Mouse (Mus musculus): ENCODE measurements around the gene Plagl2. TPM values are rescaled to one million over a fixed set of nuclear protein-coding genes. Genes with fewer than 3 reads are reported as not detected.

The Plagl2 gene
- polyA plus RNA-seq, 1 experiment from 2014 or later = 10.0 TPM

DNA sequence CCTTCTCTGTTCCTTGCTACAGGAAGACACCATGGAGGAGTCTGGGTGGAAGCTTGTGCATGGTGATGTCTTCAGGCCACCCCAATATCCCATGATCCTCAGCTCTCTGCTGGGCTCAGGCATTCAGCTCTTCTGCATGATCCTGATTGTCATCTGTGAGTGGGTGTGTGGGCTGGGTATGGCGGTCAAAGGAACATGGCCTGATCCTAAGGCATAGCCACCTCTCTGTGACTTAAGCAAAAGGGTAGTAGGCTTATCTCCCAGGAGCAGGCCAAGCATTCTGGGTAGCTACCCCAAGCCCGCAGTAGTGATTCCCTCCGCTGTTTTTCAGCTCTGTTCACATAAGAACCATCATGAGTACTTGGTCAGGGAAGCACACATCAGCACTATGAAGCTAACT is 47.0 kb downstream of the Plagl2 start:
- POLR2A ChIA-PET = interaction anchor here (0.7 to 0.9 kb wide), 2 partner anchors 10 to 20 kb away, joined by 3 read pairs; no protein-coding TSS in a partner anchor
- CTCF ChIA-PET = interaction anchor here (1.0 to 1.8 kb wide), 4 partner anchors 9 to 12 kb away, joined by 3 to 7 read pairs (median 4); no protein-coding TSS in a partner anchor
- no peak for TF ChIP-seq CTCF (IDR thresholded peaks at IDR 0.05)
- DNase-seq (ENCODE audit: low read depth, low spot score) = no peak
- in situ Hi-C loops (cut with MboI; ENCODE audit: low pct_unique_long_range_greater_than_20kb) = no loop called here
- no peak for ATAC-seq
- H3K27me3 ChIP-seq = no peaks in the 10 kb centered on the region

DNA sequence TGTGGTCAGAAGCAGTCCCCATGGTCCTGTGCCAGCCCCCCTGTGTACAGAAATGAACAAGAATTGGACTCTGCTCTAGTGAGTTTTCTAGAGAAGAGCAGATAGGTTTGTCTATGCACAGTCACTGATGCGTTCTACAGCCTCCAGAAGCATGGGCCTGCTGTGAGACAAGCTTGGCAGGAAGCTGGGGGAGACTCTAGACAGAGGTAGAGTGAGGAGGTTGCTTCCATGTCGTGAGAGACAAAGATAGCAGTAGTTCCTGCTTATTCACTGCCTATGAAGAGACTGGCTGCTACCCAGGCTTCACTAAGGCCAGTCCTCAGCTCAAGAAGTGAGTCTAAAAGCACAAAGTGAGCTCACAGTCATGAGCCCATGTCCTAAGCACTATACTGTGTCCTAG is 50.0 kb downstream of the Plagl2 start:
- no peaks in the 10 kb centered on the region for H3K27me3 ChIP-seq
- ChIA-PET CTCF (interaction anchor here (1.0 kb wide), 1 partner anchor 14 kb away, joined by 3 read pairs; no protein-coding TSS in a partner anchor), POLR2A (no interaction called here)
- ATAC-seq (no peak), DNase-seq (ENCODE audit: low read depth, low spot score) (no peak)
- no peak for TF ChIP-seq CTCF (IDR thresholded peaks at IDR 0.05)
- in situ Hi-C loops (cut with MboI; ENCODE audit: low pct_unique_long_range_greater_than_20kb) = no loop called here

DNA sequence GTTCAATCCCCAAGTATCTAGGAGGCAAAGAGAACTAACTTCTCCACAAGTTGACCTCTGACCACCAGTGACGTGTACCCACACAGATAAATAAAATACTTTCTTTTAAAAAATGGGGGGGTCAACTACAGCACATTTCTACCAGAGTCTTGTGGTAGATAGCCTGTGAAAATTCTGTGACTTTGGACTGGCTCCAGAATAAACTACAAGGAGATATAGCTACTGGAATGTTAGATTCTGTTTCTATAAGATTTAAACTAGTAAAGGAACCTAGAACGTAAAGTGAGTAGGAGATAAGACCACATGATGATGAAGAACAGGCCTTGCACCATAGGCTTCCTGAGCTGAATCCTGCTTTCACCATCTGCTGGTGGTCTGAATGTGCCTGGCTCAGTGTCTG is 53.4 kb downstream of the Plagl2 start:
- no peak for DNase-seq (ENCODE audit: low read depth, low spot score)
- no peaks in the 10 kb centered on the region for H3K27me3 ChIP-seq
- TF ChIP-seq CTCF (IDR thresholded peaks at IDR 0.05) = no peak
- ATAC-seq = no peak
- ChIA-PET POLR2A (no interaction called here), CTCF (no interaction called here)
- in situ Hi-C loops (cut with MboI; ENCODE audit: low pct_unique_long_range_greater_than_20kb) = no loop called here

DNA sequence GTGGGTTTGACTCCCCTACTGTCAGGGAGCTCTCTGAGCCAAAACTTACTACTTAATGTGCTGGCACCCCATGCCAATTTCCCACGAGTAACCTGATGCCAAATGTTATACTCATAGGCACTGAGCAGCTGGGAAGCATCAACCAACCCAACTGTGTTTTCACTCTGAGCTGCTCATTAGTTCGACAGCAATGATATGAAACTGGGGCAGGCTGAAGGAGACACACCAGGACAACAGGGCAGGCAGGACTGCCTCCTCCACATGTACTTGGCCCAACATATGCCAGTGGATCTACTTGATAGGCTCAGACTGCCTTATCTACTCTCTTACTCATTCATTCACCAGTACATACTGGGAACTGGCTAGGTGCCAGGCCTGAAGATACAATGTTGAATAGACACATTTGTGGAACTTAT is 55.0 kb downstream of the Plagl2 start:
- no peak for ATAC-seq
- DNase-seq (ENCODE audit: low read depth, low spot score) = no peak
- TF ChIP-seq CTCF (IDR thresholded peaks at IDR 0.05) = no peak
- POLR2A ChIA-PET = no interaction called here
- in situ Hi-C loops (cut with MboI; ENCODE audit: low pct_unique_long_range_greater_than_20kb) = no loop called here
- CTCF ChIA-PET = interaction anchor here (0.8 kb wide), 1 partner anchor 12 kb away, joined by 3 read pairs; no protein-coding TSS in a partner anchor
- no peaks in the 10 kb centered on the region for H3K27me3 ChIP-seq

DNA sequence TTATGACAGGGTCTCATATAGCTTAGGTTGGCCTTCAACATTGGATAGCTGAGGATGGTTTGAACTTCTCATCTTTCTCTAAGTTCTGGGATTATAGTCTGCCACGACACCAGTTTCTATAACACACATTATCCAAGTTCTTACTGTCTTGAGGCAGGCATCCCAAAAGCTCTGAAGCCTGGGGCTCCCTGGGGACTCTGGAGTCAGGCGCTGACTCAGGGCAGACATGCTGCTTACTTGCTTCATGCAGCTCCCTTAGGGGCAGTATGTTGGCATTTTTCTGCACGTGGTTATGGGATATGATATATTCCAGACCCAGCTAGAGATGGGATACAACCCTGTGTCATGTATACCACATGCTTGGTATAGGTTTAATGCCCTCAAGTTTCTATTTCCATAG is 61.3 kb downstream of the Plagl2 start:
- DNase-seq (ENCODE audit: low read depth, low spot score) (no peak), ATAC-seq (no peak)
- CTCF ChIA-PET = interaction anchor here (1.2 kb wide), 1 partner anchor 37 kb away, joined by 3 read pairs; no protein-coding TSS in a partner anchor
- POLR2A ChIA-PET = interaction anchor here (0.6 kb wide), 1 partner anchor 516 kb away, joined by 3 read pairs; no protein-coding TSS in a partner anchor
- in situ Hi-C loops (cut with MboI; ENCODE audit: low pct_unique_long_range_greater_than_20kb) = no loop called here
- no peaks in the 10 kb centered on the region for H3K27me3 ChIP-seq
- no peak for TF ChIP-seq CTCF (IDR thresholded peaks at IDR 0.05)

DNA sequence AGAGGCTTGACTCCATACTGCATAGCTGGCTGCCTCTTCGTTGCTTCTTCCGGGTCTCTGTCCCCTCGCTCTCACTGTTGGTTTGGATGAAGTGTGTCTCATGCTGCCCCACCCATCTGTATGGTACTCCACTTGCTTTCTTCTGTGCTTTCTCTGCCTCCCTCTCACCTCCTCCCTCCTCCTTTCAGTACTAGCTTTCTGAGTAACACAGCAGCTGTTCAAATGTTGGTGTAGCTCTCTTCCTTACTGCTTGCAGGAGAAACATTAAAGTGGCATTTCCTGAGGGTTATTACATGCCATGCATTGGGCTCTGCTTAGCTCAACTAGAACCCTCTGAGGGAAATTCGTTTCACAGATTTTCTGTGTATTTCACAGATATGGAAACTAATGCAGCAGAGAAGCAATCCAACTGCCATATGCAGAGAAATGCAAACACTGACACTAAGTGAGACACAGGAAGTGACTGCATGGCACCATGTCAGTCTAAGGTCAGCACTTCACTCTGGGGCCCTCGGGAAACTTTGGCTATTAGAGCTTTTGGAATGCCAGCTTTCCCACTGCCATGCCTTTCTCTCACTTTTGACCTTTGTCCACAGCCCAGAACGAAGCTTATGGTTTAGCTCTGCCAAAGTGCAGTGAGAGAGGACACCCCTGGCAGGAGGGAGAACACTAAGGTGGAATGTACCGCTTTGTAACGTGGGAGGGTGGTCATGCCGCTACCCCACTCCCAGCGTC is 61.9 kb downstream of the Plagl2 start:
- ATAC-seq (no peak), DNase-seq (ENCODE audit: low read depth, low spot score) (no peak)
- in situ Hi-C loops (cut with MboI; ENCODE audit: low pct_unique_long_range_greater_than_20kb) = no loop called here
- TF ChIP-seq CTCF (IDR thresholded peaks at IDR 0.05) = no peak
- ChIA-PET POLR2A (no interaction called here), CTCF (interaction anchor here (1.2 kb wide), 1 partner anchor 37 kb away, joined by 3 read pairs; no protein-coding TSS in a partner anchor)
- H3K27me3 ChIP-seq = no peaks in the 10 kb centered on the region

Other genes with a start within 250 kb of the Plagl2 start
- 131 TPM for gene Pdrg1, start 226.0 kb downstream of the Plagl2 start, polyA plus RNA-seq (2021)
- gene Xkr7, start 209.6 kb downstream of the Plagl2 start, polyA plus RNA-seq (2021) = not detected
- not detected for gene Ccm2l, start 175.5 kb downstream of the Plagl2 start, polyA plus RNA-seq (2021)
- 1.3 TPM for gene Hck, start 133.0 kb downstream of the Plagl2 start, polyA plus RNA-seq (2021)
- 95.3 TPM for gene Tm9sf4, start 80.1 kb downstream of the Plagl2 start, polyA plus RNA-seq (2021)
- gene Tspyl3, start 16.0 kb downstream of the Plagl2 start, polyA plus RNA-seq (2021) = 0.06 TPM
- gene Pofut1, start 107 bp upstream of the Plagl2 start, polyA plus RNA-seq (2021) = 16.9 TPM
- gene Kif3b, start 50.0 kb upstream of the Plagl2 start, polyA plus RNA-seq (2021) = 40.1 TPM
- gene Asxl1, start 104.4 kb upstream of the Plagl2 start, polyA plus RNA-seq (2021) = 35.9 TPM